Mouse (Mus musculus): Measurements from ENCODE around the gene Gm3633. TPM values are rescaled to one million over a fixed set of nuclear protein-coding genes. Genes with fewer than 3 reads are reported as not detected.
"Not testable (repeated sequence)": the region's sequence is repeated elsewhere in the genome, so short reads cannot be mapped to it uniquely, and the experiment has no call there.

Gene Gm3633
- total RNA-seq (2014; rRNA removed) = not detected in 2 replicates
- not detected in 2 replicates for polyA plus RNA-seq (2015; fragmentation: Nextera tagmentation; extraction: Ambion mirVana)

DNA sequence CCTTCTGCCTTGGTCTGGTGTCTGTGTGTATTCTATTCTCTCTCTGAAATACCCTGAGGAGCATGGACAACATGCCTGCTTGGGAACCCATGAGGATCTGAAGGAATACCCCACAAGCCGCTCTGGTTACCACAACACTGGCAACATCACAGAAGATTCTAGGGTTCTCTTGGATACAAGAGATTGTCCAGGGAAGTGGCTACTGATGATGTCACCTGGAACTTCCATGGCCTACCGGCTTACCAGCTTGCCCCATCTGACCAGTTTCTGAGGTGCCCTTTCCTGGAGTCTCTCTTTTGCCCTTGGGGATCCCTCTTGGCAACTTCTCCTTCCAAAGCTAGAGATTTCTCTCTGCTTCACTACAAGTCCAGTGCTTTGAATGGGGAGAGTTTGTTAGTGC lies at the start of gene Gm3633:
Gene Gm3633, minus strand, starts transcription at position 101 of the 400 bp plus-strand sequence.
- not testable (repeated sequence) for H3K4me1 ChIP-seq (ENCODE audit: insufficient read depth); ATAC-seq; H3K4me2 ChIP-seq (ENCODE audit: low read depth); H3K4me3 ChIP-seq (ENCODE audit: low read depth, low read length); H3K27ac ChIP-seq (ENCODE audit: low read depth, low read length); H3K27me3 ChIP-seq (ENCODE audit: insufficient read depth, low read length); H3K9me3 ChIP-seq (ENCODE audit: low read length); H3K9ac ChIP-seq; H3K36me3 ChIP-seq (ENCODE audit: insufficient read depth); DNase-seq
- no CpG with 5 or more reads among the region's 2 CpGs for WGBS

DNA sequence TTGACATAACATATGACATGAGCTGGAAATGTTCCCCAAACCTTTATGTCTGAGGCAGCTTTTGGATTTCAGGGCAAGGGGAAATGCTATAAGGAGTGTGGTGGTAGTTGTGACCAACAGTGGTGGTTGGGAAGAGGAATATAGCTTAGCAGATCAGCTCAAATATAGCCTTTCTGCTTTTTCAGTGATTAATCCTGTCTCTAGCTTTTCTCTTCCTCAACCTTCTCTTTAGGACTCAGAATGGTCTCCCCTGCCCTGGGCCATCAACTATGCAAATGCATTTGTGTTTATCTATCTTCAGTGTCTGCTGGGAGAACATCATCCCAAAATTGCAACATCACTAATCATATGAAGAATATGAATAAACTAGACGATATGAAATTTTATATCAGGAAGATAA lies 13.9 kb upstream of the Gm3633 start, which contains the start of gene Gm10378:
Gene Gm10378, plus strand, starts transcription at position 301 of the 400 bp plus-strand sequence.
- H3K9me3 ChIP-seq (ENCODE audit: low read length); H3K27me3 ChIP-seq (ENCODE audit: insufficient read depth, low read length); ATAC-seq; H3K9ac ChIP-seq; H3K4me2 ChIP-seq (ENCODE audit: low read depth); H3K4me3 ChIP-seq (ENCODE audit: low read depth, low read length); H3K27ac ChIP-seq (ENCODE audit: low read depth, low read length); H3K4me1 ChIP-seq (ENCODE audit: insufficient read depth); H3K36me3 ChIP-seq (ENCODE audit: insufficient read depth); DNase-seq: not testable (repeated sequence)
- WGBS = no CpG with 5 or more reads among the region's 1 CpGs

GRCm38 (mm10) chr14:42599782-42600181 lies 41.9 kb downstream of the Gm3633 start, which contains the start of gene Gm17124:
TSS of gene Gm17124 (minus strand) at chr14:42599882.
- not testable (repeated sequence) for H3K4me3 ChIP-seq (ENCODE audit: low read depth, low read length); H3K27me3 ChIP-seq (ENCODE audit: insufficient read depth, low read length); H3K4me2 ChIP-seq (ENCODE audit: low read depth); H3K4me1 ChIP-seq (ENCODE audit: insufficient read depth); H3K36me3 ChIP-seq (ENCODE audit: insufficient read depth); H3K9ac ChIP-seq; H3K27ac ChIP-seq (ENCODE audit: low read depth, low read length); H3K9me3 ChIP-seq (ENCODE audit: low read length); ATAC-seq; DNase-seq
- WGBS = no CpG with 5 or more reads among the region's 3 CpGs

Small RNA genes lying within 50 kb of the gene (microRNA-seq; reads per million reads assigned to microRNA genes)
- gene Gm23620 = 0 reads per million in 2 experiments
- gene Gm25228 = 0 reads per million in 2 experiments

Other genes starting within 250 kb of the Gm3633 start
- not detected in 2 replicates for gene Gm8005, start 202.2 kb downstream of the Gm3633 start, total RNA-seq (2014; rRNA removed)
- gene Gm8005, start 202.2 kb downstream of the Gm3633 start, polyA plus RNA-seq (2015; fragmentation: Nextera tagmentation; extraction: Ambion mirVana) = not detected in 2 replicates
- not detected in 2 replicates for gene Gm8011, start 178.0 kb downstream of the Gm3633 start, total RNA-seq (2014; rRNA removed)
- not detected in 2 replicates for gene Gm8011, start 178.0 kb downstream of the Gm3633 start, polyA plus RNA-seq (2015; fragmentation: Nextera tagmentation; extraction: Ambion mirVana)
- gene Gm8020, start 139.6 kb downstream of the Gm3633 start, total RNA-seq (2014; rRNA removed) = not detected in 2 replicates
- not detected in 2 replicates for gene Gm8020, start 139.6 kb downstream of the Gm3633 start, polyA plus RNA-seq (2015; fragmentation: Nextera tagmentation; extraction: Ambion mirVana)
- gene Gm8024, start 117.6 kb downstream of the Gm3633 start, total RNA-seq (2014; rRNA removed) = not detected in 2 replicates
- gene Gm8024, start 117.6 kb downstream of the Gm3633 start, polyA plus RNA-seq (2015; fragmentation: Nextera tagmentation; extraction: Ambion mirVana) = not detected in 2 replicates
- gene Gm17124, start 42.0 kb downstream of the Gm3633 start, total RNA-seq (2014; rRNA removed) = not detected in 2 replicates
- not detected in 2 replicates for gene Gm17124, start 42.0 kb downstream of the Gm3633 start, polyA plus RNA-seq (2015; fragmentation: Nextera tagmentation; extraction: Ambion mirVana)
- not detected in 2 replicates for gene Gm10378, start 14.0 kb upstream of the Gm3633 start, total RNA-seq (2014; rRNA removed)
- not detected in 2 replicates for gene Gm10378, start 14.0 kb upstream of the Gm3633 start, polyA plus RNA-seq (2015; fragmentation: Nextera tagmentation; extraction: Ambion mirVana)
- gene Gm3015, start 126.9 kb upstream of the Gm3633 start, total RNA-seq (2014; rRNA removed) = not detected in 2 replicates
- gene Gm3015, start 126.9 kb upstream of the Gm3633 start, polyA plus RNA-seq (2015; fragmentation: Nextera tagmentation; extraction: Ambion mirVana) = not detected in 2 replicates
- gene Gm10377, start 156.1 kb upstream of the Gm3633 start, total RNA-seq (2014; rRNA removed) = not detected in 2 replicates
- not detected in 2 replicates for gene Gm10377, start 156.1 kb upstream of the Gm3633 start, polyA plus RNA-seq (2015; fragmentation: Nextera tagmentation; extraction: Ambion mirVana)
- not detected in 2 replicates for gene Gm21977, start 211.6 kb upstream of the Gm3633 start, total RNA-seq (2014; rRNA removed)
- not detected in 2 replicates for gene Gm21977, start 211.6 kb upstream of the Gm3633 start, polyA plus RNA-seq (2015; fragmentation: Nextera tagmentation; extraction: Ambion mirVana)